Mouse (Mus musculus) gastrocnemius, postnatal 10 days (tissue): ENCODE measurements around the gene Klf16. TPM values are rescaled to one million over a fixed set of nuclear protein-coding genes. Genes with fewer than 3 reads are reported as not detected.
A peak's percentile ranks its signal among the peaks of the same experiment; 100 is the strongest.

Experiments used
- DNase-seq: peaks from one replicate; pipeline ENCODE4 v3.0.0; 2021; ENCODE audit warnings: mixed read lengths
- total RNA-seq, 2 experiments: library from RNA; stranded (reverse); gene quantifications; 2 replicates each; pipeline ENCODE4 v1.2.3; 2021

Gene Klf16
- total RNA-seq, 2 experiments from 2014 or later: 3.5 to 5.8 TPM

DNA sequence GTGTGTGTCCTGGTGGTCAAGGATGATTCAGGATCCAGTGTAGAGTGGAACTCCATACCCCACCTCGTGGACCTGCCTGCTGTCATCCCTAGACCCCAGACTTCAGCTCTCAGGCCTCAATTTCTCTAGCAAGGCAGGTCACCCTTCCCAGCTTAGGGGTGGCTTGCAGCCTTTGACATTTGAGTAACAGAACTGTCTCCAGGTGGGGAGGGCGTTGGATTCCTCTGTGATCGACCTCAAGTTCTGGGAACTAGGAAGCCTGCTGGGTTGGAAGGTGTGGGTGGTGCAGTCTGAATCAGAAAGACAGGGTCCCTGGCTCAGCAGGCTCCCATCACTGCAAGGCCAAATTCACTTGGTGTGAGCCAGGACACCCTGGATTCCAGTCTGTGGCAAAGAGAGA lies 2.2 kb downstream of the Klf16 start:
- DNase-seq: no peak

DNA sequence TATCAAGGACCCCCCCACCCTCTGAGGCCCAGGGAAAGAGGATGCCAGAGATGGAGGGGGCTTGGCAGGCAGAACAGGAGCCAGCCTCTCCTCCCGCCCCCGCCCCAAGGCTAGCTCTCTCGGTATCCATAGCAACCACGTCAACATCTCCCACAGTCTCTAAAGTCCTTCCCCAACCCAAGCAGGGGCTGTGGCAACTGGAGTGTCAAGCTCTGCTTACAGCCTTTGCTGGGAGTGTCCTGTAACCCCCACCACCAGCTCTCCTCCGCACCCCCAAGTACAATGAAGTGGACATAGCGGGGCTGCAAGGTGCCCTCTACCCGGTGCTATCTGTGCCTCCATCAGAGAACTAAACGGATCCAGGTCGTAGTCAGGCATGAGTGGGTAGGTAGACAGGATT lies 3.2 kb downstream of the Klf16 start:
- DNase-seq: no peak

DNA sequence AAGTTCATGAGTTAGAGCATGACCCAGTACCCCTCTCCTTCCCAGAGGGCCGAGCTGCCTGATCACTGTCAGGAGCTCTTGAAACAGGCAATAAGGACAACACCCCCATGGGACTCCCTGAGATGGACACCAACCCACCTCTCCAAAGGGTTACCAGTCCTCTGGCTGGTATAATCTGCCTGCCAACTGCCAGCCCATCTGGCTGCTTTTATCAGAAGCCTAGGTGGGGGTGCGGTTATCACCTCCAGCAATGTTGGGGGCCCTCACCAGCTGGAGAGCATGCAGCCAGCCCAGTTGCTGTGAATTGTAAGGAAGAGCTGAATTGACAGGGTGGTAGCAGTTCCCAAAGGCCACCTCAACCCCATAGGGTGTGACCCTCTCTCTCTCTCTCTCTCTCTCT lies 4.6 kb downstream of the Klf16 start:
- DNase-seq: no peak

DNA sequence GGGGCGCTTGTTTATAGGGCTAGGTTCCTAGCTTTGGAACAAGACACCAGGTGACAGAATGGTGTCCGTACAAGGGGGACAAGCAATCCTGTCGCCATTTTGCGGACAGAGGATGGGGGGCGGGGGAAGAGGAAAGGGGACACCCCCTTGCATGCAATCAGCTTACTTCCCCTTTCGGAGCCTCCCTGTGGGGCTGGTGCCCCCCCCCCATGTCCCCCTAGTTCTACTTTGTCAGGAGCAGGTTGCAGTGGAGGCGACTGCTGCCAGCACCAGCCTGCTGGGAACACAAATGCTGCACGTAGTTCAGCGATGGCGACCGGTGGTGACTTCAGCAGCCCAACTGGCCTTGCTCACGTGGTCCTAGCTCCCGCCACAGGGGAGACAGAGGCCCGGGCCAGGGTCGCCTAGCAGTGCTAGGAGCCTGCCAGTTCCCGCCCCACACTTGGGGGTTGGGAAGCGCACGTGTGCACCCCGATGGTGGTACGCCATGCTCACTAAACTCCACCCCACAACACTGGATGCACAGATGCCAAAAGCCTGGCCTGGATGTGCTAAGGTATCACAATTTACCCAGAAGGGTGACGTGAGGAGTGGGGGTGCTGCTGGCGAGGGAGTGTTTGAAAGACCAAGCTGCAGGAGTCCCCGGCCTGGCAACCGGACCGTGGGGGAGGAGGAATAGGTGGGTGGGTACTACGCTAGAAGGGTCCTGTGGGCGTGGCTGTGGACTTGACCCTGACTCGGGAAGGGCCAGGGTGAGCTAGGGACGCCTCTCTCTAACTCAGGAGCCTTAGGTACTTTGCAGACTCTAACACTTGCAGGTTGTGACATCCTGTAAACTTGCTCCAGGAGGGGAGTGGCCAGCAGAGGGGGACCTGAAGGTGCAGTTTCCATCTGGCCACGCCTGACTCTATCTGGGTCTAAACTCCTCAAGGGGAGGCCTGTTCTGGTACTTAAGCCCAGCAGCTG lies 6.0 kb downstream of the Klf16 start:
- no peak for DNase-seq

DNA sequence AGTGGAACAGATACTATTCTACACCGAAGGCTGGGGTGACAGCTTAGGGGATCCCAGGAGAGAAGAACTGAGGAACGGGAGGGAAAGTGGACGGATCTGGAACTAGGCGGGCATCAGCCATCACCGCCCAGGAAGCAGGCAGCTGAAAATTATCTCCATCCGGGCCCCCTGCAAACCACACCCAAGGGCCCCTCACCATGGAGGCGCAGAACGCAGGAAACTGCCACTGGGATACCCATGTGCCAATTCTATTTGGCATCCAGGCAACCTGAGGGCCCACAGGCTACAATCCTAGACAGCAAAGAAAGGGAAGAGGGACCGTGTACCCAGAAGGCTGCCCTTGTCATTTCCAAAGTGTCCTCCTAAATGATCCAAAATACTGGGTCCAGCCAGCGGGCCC lies 6.7 kb downstream of the Klf16 start:
- DNase-seq: no peak

DNA sequence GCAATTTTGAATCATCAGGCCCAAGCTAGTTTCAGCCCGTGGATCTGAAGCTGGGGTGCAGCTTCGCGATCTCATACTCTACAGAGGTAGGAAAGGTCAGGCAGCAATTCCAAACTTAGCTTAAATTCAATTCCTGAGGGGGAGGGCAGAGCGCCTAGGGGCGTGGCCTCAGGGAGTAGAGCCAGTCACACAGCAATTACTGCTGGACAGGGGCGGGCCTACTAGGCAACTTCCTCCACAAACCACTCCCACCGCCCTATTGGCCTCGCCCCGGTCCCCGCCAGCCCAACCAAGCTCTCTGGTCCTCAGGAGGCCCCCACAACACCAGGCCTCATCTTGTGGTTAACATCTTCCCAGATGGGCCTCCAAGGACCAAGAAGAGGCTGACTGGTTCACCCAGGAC lies 7.5 kb downstream of the Klf16 start:
- peak; percentile 67 for DNase-seq

DNA sequence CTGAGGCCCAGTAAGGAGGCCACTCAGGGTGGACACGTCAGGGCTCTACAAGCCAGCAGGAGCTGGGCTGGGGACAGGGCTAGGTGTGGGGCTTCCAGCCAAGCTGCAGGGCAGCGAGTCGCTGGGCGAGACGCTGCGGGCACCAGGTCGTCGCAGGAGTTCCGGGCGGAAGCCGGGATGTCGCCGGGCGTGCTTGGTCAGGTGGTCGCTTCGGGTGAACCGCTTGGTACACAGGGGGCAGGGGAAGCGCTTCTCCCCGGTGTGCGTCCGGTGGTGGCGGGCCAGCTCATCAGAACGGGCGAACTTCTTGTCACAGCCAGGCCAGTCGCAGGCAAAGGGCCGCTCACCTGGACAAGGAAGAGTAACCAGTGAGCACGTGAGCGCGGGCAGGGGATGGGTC lies 8.2 kb downstream of the Klf16 start:
- DNase-seq: no peak

DNA sequence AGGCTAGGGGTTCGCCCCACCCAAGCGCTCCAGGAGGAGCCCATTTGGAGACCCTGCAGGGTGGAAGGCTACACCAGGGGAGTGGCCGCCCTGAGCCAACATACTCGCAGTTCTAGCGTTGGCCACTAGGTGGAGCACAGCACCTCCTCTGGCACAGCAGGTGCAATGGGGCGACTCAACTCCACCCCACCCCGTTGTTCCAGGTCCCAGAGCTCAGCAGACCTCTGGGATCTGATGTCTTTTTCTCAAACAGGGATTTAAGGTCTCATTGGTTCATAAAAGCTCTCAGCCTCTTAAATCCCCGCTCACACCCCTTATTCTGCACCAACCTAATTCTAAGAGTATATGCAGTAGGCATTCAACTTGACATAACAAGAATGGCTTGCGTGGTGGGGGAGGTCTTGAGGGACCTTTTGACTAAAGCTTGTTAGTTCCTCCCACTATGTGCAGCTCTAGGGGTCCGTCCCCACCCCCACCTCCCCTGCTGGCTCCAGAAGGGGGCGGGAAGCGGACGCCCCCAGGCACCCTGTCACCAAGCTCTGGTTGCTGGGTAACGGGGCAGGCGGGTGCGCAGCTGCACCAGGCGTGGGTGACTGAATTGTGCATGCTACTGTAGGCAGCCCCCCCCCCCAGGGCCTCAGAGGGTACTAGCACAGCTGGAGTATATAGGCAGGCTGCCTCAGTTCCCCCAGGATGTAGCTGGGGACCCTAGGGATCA lies 10.6 kb downstream of the Klf16 start:
- peak; percentile 92 for DNase-seq

DNA sequence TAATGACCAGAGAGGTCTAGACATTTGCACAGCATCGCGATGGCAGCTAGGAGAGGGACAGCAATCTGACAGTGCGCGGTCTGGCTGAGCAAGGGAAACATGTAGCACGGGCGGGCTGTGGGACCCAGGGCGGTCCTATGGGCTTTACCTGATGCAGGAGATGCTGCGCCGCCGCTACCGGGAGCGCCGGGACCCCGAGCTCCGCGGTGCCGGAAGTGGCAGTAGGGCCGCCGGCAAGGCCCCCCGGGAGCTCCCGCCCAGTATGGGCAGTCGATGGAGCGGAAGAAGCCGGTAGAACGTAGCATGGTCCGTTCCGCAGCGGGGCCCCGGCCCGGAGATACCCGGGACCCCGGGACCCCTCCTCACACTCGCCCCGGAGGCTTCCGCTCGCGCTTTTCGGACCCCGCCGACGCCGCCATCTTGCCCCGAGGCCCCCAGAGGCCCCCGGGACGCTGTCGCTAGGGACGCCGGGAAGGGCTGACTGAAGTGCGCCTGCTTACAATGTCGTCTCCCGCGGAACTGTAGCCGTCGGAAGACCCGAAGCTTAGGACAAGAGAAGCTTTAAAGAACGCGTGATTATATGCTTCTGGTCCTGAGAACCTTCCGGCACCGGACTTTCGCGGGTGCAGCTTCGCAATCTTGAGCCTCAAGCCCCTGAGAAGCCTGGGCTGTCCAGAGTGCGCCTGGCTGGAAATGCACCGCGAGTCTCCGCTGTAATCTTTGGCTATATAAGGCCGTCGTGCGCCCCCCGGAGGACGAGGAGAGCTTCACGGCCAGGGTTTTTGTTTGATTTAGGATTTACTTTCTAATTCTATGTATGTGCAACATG lies 15.8 kb downstream of the Klf16 start, which contains the start of gene Rexo1:
Gene Rexo1 (minus strand): TSS at position 445 of the 829 bp plus-strand sequence.
- peak; percentile 87 for DNase-seq

DNA sequence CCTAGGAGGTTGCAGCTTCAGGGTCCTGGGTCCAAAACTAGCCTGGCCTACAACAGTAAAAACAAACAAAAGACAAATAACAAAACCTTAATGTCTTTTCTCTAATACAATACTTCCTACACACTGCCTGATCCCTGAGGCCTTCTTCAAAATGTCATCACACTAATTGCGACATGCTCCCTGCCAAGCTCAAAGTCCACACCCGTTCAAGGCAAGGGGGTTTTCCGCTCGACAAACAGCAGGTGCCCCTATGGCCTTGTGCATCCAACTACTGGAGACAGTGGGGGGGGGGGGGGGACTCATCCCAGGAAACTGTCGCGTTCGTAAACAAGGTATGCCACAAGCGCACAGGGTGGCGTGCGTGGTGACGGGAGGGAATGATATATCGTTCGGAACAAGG lies 16.5 kb downstream of the Klf16 start:
- no peak for DNase-seq

DNA sequence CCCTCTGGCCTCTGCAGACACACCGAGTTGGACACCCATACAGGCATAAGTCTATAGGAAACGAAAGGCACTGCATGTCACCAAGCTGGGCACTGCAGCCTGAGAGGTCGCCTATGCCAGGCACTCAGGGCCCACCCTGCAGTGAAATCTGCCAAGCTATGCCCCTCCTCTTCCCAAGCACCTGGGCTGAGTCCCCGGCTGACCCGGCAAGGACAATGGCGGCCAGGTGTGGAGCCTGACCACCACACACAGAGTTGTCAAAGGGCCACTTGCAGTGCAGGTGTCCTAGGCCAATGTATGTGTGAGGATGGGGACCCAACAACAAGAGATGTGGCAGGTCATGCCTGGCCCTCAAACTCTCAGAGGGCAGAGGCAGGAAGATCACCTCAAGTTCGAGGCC lies 17.7 kb downstream of the Klf16 start:
- DNase-seq: no peak

DNA sequence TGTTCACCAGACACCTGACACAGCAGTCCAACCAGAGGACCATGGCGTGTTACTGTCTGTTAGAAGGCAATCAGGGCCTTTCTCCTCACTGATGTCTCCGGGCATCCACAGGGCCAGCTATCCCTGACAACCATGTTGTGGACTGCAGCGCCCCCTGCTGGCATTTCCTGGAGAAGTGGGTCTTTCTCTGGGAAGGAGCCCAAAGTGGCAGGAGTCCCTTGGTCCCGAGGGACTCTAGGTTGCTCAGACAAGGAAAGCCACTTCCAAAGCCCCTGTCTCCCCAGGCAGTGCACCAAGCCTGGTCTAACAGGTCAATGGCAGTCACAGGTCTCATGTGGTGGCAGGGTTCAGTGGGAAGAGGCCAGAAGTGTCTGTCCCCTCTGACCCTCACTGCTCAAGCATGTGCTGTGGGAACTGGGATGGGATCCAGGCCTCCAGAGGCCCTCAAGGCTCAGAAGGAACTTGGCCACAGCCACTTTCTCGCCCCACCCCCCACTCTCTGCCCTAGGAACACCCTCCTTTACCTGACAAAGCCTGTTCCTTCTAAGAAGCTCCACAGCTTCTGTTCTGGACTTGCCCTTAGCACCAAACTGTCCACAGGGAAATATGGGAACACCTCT lies 19.7 kb downstream of the Klf16 start:
- peak; percentile 85 for DNase-seq

DNA sequence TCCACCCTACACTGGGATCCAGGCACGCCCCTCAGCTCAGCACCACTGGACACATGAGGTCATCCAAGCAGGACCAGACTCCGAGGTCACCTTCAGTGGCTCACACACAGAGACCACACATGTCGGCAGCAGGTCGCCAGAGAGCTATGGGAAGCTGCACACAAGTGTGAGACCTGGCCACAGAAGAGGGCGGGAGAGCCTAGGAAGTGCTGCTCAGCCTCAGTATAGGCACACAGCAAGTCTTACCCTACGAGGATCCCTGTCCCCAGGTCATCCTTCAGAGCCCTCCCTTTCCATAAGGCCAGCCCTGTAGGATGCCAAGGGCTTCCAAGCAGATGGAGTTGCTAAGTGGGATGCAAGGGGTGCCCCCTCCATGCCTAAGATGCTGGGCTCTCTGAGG lies 23.1 kb downstream of the Klf16 start:
- no peak for DNase-seq

DNA sequence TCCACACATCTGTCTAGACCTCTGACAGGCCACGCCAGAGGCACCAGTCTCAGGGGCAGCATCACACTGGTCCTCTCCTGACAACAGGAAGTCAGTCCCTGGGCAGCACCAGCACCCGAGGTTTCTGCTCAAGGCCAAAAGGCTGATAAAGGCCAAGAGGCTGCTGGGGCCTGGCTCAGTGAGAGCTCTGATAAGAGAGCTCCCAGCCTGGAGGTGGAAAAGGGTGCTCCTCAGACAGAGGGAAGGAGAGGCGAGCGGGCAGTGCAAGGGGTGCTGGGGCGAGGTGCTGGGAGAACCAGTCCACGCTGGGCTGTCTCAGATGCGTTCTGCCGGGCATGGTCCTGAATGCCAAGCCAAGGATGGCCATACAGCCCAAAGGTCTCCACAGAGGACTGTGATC lies 23.5 kb downstream of the Klf16 start:
- no peak for DNase-seq

DNA sequence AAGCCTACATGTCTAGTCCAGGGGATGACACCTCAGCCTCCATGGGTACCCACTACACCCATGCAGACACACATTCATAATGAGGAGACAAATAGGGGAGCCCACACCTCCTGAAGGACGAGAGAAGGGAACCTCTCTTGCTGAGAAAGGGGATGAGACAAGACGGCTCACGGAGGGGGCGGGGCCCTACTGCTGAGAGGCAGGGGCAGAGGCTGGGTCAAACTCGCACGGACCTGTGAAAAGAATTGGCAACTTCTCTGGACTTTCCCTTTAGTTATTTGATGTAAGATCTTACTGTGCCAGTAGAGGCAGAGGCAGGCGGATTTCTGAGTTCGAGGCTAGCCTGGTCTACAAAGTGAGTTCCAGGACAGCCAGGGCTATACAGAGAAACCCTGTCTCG lies 24.8 kb downstream of the Klf16 start:
- no peak for DNase-seq

DNA sequence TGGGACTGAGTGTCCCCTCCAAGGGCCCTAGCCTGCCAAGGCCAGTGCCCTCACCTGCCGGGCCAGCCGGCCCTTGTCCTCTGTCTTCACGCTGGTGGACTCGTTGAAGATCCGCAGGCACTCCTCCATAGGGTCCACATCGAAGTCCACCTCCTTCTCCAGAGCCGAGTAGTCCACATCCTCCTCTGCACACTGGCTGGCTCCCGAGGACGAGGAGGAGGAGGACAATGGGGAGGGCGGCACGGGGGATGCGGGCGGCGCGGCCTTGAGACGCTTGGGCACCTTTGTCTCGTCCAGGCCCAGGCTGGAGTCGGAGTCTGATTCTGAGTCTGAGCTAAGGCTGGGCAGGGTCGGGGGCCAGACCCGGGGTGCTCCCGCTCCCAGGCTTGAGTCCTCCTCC lies 27.8 kb downstream of the Klf16 start:
- DNase-seq: no peak

DNA sequence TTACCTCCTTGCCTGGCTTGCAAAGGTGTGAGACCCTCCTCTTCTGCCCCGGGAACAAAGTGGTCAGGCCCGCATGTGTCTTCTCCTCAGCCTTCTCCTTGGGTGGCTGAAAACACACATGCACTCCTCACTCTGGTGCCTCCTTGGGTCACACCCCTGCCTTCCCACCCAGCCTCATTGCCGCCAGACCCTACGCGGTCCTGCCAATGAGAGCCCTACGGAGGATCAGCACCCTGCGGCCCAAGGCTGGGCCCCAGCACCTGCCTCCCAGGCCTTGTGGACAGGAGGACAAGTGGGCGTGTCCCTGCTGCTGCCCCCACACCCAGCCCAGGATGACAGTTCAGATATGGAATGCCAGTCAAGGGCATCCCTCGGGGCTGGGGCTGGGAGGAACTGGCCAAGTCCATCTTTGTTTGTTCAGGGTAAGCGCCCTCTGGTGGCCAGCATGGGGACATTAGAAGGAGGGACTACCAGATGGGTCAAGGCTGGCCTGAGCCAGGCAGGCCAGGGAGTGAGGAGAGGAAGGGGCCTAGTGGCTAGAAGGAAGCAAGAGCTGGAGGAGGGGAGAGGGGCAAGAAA lies 28.6 kb downstream of the Klf16 start:
- DNase-seq: peak; percentile 74

DNA sequence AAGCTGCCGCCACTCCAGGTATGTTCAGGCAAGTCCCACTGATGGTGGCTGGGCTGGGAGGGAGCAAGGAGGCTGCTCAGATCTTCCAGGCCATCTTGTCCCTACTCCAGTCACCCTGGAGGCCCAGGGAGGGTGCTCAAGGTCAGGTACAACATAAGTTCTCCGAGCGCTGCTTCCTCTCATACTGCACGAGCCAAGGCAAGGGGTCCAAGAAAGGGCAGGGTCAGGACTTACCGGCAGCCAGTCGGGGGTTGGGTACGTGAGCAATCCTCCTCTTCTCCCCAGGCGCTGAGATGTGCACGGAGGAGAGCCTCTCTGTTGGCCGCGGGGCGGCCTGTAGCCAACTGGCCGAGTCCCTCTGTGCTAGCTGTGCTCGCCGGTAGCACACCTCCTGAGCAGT lies 29.6 kb downstream of the Klf16 start:
- no peak for DNase-seq

DNA sequence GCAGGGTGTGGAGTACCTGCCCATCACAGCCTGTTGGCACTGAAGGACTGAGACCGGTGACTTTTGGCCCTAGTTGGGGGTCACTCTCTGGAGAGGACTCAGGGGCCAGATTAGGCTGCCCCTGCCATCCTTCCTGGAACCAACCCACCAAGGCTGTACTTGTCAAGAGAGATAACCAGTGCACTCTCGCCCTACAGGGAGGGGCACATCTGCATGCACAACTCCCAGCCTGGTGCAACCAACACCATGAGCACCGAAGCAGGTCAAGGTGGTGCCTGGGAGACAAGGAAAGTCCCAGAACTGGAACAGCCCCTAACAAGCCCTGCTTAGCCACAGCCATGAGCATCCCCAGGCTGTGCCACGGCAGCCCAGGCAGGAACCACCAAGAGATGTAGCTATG lies 30.2 kb downstream of the Klf16 start:
- DNase-seq: no peak

DNA sequence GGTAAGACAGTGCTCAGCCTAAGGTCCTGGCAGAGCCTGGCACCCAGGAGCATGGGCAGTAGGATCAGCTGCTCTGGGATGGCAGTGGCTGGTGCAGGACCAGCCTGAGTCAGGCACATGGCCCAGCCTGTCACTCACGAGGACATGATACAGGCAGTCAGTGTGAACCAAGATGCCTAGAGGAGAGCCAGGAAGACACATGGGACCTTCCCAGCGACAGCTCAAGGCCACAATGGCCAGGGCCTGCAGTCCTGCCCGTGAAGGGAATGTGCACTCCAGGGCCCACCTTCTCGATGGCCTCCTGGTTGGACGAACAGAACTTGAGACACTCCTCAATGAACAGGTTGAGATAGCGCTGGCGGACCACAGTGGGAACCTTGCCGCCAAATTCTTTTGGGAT lies 31.5 kb downstream of the Klf16 start:
- DNase-seq: no peak

DNA sequence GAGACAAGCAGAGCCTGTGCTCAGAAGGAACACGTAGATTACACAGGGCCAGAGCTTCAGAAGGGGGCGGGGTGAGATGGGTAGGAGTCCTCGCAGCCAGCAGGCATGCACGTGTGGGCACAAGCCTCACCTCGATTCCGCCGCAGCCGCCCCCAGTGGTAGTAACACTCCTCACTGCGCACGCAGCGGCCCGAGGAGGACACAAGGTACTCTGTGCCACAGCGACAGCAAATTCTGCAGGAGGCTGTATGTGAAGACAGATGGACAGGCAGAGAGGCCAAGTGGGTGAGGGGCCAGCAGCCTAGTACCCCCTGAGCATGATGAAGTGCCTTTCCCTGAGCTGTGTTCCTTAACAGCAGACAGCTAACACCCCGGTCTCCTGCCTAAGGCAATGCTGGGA lies 33.2 kb downstream of the Klf16 start:
- no peak for DNase-seq

DNA sequence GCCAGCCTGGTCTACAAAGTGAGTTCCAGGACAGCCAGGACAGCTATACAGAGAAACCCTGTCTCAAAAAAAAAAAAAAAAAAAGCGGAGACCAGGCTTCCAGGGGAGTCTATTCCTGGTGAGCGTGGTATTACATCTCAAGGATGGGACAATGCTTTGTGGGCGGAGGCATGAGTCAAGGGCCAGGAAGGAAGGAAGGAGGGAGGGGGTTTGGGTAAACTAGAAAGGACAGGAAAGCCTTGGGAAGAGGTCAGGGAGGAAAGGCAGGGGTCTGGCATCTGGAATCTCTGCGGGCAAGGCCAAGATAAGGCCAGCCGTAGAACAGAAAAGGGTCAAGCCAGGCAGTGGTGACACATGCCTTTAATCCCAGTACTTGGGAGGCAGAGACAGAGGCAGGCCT lies 37.6 kb downstream of the Klf16 start:
- DNase-seq: no peak
